Mouse (Mus musculus) heart, postnatal 10 days (tissue): ENCODE results near the gene Creb3. TPM values are rescaled to one million over a fixed set of nuclear protein-coding genes. Genes with fewer than 3 reads are reported as not detected.
"Not testable (repeated sequence)": the region's sequence is repeated elsewhere in the genome, so short reads cannot be mapped to it uniquely, and the experiment has no call there.

ENCODE experiments used
- DNase-seq, 2 experiments: peaks; one replicate each; pipeline ENCODE4 v3.0.0; 2021
- intact Hi-C: fragments of 180-260 bp; cut with DNase I; formaldehyde crosslinking; loops from one replicate; pipeline ENCODE4 v1.15.1; 2025
- total RNA-seq, 2 experiments: library from RNA; stranded (reverse); gene quantifications; 2 replicates each; pipeline ENCODE4 v1.2.3; 2021

The Creb3 gene
- total RNA-seq: 10 to 100 TPM; 57.2 to 61.8 TPM

DNA sequence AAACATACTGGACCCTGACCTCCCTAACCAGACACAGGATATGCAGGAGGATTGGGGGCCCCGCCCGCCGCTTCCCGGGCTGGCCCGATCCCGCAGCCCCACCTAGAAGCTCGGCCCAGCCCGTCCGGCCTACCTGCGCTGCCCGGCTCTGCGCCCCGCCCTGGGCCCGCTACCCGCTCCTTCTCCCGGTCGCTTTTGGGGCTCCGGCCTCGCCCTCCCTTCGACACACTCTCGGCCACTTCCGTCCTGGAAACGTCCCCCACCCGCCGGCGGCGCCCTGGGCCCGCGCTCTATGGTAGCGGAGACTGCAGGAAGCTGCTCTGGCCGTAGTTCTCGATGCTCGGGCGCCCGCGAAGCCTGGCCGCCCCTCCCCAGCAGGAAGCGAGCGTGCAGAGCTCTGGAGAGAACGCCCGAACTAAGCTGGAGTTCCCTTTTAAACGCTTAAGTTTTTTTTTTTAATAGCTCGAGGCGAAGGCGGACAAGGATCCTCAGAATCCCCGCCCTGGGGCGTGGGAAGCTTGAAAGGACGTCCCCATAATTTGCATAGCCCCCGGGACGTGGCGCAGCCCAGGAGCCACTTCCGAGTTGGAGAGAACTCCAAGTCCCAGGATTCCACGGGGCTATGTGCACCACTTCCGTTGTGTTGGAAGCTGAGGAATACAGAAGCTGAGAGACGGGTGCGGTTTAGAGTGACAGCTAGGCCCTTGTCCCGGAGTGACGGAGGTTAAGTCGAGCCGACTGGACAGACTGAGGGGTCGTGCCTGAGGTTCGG, at the start of gene Creb3, which contains the start of gene Tln1:
Gene Creb3, plus strand, starts transcription at position 336 of the 772 bp plus-strand sequence.
Gene Tln1, minus strand, starts transcription at position 695 of the 772 bp plus-strand sequence.
- intact Hi-C loops: loop anchor here (2.0 to 10.0 kb wide), 4 partner anchors 17 to 527 kb away; partner anchors contain the start of genes Gba2, Rgp1 and Stoml2
- DNase-seq: peak; percentile 97

DNA sequence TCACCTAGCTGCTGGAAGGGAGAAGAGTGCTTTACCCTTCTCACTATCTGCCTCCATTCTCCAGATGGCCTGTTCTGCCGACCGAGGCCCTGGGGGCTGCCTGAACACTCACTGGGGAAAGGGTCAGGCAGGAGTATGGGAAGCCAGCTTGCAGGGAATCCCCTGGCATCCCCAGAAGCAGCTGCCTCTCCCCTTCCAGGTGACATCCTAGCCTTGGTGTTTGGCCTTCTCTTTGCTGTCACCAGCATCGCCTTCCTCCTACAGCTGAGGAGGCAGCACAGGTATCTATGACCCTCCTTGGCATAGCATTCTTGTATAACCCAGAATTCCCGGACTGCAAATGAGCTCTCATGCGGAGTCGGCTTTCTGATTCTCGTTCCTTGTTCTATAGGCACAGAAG, 49.5 kb upstream of the Creb3 start:
- no peak for DNase-seq
- intact Hi-C loops: no loop called here

DNA sequence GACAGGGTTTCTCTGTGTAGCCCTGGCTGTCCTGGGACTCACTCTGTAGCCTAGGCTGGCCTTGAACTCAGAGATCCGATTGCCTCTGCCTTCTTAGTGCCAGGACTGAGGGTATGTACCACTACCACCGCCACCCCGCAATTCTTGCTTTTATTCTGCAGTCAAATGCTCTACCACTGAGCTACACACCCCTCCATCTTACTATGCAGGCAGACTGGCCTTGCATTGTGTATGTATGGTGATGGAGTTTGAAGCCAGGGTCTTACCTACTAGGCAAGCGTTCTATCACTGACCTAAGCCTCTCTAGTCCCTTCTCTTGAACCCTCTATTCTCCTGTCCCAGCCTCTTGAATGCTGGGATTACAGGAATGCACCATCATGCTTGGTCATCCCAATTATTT, 48.8 kb upstream of the Creb3 start:
- DNase-seq: no peak
- intact Hi-C loops: no loop called here

DNA sequence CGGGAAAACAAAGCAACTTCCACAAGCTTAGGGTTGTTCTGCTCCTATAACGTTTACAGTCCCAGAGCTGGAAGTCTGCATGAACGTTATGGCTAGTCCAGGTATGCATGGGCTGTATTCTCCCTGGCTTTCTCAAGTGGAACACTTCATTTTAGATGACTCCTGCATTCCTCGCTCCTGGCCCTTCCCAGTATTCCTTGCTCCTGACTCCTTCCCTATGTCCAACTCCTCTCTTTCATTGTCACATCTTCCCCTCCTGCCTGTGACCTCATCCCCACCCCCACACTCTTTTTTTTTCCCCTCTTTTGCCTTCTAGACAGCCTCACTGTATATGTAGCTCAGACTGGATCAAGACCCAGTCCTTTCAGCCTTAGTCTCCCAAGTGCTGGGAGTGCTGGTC, 48.3 kb upstream of the Creb3 start:
- DNase-seq: no peak
- intact Hi-C loops: no loop called here

DNA sequence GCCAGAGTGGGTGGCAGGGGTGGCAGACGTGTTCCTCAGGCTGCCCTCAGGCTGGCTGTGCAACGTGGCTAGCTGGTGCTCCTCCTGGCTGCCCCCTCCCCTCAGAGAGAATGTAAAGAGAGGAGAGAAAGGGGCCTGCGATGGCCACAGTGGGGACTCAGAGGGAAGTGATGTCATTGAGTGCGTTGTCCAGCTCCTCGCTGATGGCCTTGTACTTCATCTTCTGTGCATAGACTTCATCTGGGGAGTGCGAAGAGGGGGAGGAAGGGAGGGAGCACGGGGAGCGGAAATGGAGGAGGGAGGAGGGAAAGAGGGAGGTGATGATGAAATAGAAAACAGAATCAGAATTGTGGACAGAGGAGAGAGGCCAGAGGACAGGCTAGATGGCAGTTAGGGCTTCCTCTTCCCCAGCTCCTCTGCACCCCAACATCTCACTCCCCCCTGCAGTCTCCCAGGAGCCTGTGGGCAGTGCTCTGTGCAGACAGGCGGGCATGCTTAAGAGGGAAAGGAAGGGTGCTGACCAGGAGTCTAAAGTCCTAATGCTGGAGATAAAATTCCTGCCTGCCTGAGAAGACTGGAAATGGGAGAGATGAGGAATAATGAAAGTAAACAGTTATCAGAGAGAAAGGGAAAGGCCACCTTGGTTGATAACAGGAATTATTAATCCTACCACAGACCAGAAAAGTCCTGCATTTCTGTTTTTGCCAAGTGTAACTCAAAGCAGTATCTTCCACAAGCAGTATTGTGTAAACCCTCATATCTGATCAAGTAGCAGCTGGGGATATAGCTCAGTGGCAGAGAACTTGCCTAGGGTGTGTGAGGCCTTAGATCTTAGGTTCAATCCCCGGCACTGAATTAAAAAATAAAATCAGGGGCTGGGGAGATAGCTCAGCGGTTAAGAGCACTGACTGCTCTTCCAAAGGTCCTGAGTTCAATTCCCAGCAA, 46.1 kb upstream of the Creb3 start:
- no peak for DNase-seq

DNA sequence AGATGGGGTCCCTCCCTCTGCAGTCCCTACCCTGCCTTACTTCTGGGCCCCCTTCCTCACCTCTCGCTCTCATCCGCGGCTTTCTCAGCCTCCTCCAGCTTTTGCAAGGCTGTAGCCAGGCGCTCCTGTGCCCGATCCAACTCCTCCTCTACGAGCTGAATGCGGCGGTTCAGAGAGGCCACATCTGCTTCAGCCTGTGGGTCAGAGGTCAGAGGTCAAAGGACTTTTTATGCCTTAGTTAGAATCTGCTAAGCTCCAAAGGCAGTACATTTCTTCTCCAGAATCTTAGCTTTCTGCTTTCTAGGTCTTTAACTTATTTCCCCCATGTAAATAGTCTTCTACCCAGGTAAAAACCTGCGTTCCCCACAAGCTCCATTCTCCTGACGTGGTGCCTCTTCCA, 42.6 kb upstream of the Creb3 start:
- intact Hi-C loops: no loop called here

More for the DNA sequence above, 46.1 kb upstream of the Creb3 start:
- intact Hi-C loops: no loop called here

DNA sequence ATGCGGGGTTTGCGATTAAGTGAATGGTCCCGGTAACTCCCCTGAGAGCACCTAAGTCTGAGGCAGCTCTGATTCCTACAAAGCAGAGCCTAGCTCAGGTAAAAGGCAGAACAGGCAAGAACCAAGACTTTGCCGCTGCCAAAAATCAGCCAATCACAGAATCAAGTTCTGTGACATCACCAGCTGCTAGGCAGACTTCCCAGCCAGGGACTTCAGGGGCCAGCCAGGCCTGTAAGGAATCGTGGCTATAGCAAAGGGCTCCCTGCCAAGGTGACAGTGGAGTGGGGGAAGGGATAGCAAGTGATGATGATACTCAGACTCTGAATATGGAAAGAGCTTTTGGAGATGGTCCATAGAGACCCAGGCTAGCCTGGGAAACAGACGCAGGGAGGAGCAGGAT, 42.2 kb upstream of the Creb3 start:
- intact Hi-C loops: no loop called here
- peak; percentile 94 to 97 for DNase-seq

More for the DNA sequence above, 42.6 kb upstream of the Creb3 start:
- DNase-seq: no peak

DNA sequence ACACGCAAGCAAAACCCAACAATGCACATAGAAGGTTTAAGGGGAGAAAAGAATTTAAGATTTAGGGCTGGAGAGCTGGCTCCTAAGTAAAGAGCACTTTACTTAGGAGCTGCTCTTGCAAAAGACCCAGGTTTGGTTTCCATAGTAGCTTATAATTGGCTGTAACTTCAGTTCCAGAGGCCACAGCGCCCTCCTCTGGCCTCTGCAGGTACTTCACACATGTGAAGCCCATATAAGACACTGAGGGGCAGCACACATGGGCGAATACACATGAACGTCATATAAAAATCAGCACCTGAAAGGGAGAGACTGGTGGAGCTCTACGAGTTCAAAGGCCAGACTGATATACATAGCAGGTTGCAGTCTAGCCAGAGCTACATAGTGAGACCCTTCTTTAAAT, 34.3 kb upstream of the Creb3 start:
- no peak for DNase-seq
- intact Hi-C loops: no loop called here

DNA sequence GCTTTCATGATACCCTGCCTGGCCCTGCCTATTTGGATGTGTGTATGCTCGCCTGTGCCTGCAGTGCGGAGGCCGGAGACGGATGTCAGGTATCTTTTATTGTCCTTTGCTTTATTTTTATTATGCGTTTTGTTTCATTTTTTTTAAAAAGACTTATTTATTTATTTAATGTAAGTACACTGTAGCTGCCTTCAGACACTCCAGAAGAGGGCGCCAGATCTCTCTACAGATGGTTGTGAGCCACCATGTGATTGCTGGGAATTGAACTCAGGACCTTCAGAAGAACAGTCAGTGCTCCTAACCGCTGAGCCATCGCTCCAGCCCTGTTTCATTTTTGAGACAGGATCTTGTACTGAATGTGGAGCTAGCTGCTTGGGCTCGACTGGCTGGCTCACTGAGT, 33.6 kb upstream of the Creb3 start:
- intact Hi-C loops: no loop called here
- DNase-seq: peak in 1 of 2 experiments; percentile 35

DNA sequence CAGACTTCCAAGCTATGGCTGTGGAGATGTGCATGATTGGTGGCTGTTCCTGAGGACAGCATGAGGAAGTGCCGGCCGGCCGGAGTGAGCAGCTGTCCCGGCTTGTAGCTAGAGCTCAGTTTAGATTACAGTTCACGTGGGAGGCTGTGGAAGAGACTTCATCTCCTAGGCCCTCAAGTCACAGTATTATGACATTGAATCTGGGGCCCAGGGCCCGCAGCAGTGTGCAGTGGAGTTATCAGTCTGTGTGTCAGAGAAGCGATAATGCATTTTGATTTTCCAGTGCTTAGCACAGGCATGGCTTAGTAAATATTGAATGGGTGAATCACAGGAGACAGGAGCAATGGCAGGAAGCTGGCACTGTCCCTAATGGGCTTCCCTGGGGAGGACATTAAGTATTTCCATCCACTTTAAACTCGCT, 32.0 kb upstream of the Creb3 start:
- intact Hi-C loops: no loop called here
- peak; percentile 38 to 42 for DNase-seq

DNA sequence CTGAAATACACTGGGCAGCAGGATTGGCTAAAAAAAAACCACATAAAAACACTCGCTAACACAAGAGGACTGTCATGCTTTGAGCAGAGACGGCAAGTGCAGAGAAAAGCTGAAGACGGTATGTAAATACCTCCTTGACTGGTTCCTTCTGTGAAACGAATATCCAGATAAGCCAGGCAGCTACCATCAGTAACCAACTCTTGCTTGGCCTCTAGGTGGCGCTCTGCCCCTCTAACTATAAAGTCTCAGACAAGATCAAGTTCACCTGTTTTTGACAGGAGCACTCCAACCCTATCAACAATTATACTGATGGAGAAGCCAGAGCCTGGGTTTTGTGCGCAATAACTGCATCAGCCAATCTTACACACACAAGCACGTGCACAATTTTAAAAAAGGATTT, 31.6 kb upstream of the Creb3 start:
- intact Hi-C loops: no loop called here
- peak; percentile 73 to 83 for DNase-seq

DNA sequence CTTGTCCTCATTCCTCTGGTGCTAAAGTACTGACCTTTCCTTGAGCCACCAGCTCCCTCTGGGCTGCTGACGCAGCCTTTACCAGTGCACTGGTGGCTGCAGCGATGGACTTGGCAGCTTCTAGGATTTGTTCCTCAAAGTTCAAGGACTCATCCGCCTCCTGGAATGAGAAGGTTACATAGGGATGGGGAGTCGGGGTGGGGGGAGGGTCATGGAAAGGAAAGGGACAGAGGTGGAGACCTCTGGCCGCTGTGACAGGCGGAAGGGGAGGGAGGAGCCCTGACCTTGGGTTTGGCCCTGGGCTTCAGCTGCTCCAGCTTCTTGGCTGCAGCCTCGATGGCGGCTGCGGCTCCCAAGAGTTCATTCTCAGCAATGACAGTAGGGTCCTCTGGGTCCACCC, 28.9 kb upstream of the Creb3 start:
- no peak for DNase-seq
- intact Hi-C loops: loop anchor here (2.0 kb wide), 1 partner anchor 28 kb away; no protein-coding TSS in a partner anchor

DNA sequence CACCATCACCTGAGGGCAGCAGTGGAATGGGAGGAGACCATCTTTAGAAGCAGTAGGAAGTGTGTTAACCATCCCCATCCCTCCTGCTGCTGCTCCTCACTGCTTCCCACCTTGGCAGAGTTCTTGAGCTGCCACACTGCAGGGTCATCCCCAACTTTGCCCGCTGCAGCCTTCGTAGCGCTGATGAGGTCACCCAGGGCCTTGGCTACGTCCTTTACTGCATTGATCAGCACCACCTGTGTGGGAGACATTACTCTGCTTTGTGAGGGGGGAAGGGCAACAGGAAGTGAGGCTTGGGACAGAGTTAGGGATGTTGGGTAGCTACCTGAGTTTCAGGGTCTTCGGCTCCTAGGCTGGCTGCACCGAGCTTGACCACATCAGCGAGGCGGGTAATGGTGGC, 26.5 kb upstream of the Creb3 start:
- intact Hi-C loops: loop anchor here (2.0 kb wide), 1 partner anchor 17 kb away; no protein-coding TSS in a partner anchor
- no peak for DNase-seq

DNA sequence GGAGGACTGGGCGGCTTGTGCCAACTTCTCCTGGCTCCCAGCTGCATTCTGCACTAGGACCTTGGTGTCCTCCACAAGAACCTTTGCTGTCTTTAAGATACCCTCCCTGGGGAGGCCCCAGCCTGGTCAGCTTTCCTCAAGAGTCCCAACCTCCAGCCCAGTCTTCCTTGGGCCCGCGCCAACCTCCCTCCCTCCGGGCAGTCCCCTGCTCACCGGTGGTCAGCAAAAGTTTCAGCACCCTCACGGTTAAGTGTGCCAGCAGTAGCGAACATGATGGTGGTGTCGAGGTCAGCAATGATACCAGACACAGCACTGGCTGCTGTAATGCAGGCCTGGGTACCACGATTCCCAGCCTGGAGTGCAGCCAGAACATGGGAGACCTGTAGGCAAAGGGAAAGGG, 26.1 kb upstream of the Creb3 start:
- DNase-seq: no peak
- intact Hi-C loops: loop anchor here (2.0 kb wide), 1 partner anchor 17 kb away; no protein-coding TSS in a partner anchor

DNA sequence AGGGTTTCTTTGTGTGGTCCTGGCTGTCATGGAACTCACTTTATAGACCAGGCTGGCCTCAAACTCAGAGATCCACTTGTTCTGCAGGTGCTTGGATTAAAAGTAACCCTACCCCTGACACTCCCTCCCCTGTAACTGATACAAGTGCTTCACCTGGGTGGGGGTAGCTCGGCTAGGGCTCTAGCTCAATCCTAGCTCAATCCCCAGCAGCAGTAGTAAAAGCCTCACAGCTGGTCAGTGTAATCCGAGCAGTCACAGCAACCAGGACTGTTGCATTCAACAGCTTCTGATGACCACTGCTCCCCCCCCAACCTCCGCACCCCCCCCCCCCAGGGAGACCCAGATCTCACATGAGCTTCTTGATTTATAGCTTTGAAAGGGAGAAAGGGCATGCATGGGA, 20.1 kb upstream of the Creb3 start:
- DNase-seq: no peak
- intact Hi-C loops: no loop called here

DNA sequence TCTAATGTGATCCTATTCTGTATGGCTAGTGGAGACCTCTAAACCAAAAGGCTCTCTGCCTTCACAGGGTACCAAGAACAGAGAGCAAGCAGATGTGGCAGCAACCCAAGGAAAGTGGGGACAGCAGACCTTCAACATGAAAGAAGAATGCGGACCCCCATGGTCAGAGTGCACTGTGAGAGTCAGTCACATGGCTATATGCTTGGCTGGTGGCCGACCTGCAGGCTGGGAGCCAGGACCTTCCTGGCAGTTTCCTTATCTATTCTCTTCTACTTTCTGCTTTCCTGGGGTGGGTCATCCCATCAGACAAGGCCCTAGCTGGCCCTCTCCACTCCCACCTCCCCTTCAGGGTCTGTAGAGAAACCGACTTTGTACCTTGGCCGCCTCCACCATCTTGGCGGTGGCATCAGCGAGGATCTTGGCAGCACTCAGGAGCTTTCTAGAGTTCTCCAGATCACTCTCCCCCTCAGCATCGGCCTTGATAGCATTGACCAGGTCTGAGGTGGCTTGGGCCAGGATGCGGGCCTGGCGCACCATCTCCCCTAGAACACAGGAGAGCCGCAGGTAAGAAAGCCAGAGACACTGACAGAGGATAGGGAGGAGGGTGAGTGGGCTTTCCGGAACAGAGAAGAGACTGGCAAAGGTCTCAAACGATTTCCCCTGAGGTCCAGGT, 15.6 kb upstream of the Creb3 start:
- intact Hi-C loops: no loop called here
- DNase-seq: peak; percentile 34 to 39

DNA sequence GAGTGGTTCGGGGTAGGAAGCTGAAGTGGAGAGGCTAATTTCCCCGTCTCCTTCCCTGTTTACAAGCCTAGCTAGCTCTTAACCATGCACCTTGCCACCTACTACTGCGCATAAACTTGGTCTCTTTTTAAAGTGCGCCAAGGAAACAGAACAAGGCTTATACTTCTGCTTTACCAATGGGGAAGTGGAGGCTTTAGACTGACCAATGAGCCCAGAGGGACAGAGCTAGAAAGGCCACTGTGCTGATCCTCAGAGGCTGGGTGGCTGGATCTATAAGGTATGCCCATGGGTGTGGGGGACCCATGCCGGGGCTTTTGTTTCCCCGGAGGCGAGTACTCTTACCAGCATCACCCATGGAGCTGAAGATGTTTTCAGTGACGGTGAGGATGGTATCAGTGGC, 15.0 kb upstream of the Creb3 start:
- intact Hi-C loops: no loop called here

DNA sequence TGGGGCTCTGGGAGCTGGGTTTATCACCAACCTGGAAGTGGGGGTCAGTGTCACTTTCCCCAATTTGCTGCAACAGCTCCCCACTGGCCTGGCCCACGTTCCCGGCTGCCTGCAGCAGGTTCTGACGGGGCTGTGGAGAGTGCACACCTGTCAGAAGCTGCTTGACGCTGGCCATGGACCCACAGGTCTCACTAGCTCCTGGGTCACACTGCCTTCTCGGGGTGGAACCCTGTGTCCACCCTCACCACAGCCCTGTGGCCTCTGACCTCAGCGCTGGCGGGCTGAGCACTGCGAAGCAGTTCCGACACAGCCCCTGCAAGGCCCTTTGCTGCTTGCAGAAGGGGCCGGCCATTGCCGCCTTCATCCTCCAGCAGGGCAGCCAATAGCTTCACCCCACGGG, 13.1 kb upstream of the Creb3 start:
- intact Hi-C loops: no loop called here
- DNase-seq: no peak

More for the DNA sequence above, 15.0 kb upstream of the Creb3 start:
- no peak for DNase-seq

DNA sequence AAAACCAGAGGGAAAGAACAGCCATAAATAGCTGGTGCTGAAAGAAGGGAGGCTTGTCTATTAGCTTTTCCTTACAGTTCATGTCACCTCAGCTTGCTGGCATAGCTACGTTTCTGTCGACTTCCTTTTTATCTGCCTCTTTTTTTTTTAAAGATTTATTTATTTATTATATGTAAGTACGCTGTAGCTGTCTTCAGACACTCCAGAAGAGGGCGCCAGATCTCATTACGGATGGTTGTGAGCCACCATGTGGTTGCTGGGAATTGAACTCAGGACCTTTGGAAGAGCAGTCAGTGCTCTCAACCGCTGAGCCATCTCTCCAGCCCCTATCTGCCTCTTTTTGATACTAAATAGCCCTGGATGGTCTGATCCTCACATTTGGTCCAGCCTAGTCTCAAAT, 10.3 kb upstream of the Creb3 start:
- intact Hi-C loops: loop anchor here (2.0 kb wide), 1 partner anchor 15 kb away; no protein-coding TSS in a partner anchor
- not testable (repeated sequence) for DNase-seq

DNA sequence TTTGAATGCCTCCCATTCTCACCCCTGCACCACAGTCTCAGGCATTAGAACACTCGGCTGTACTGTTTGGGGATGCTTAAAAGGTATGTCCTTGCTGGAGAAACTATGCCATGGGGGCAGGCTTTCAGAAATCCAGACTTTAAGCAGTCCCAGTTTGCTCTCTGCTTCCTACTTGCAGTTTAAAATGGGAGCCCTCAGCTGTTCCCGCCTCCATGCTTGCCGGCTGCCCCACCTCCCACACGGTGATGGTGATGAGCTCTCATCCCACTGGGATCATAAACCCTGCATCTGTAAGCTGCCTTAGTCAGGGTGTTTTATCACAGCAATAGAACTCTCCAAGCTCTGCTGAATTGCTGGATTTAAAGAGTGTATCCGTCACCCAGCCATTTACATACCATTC, 9.7 kb upstream of the Creb3 start:
- no peak for DNase-seq
- intact Hi-C loops: loop anchor here (2.0 kb wide), 1 partner anchor 16 kb away; no protein-coding TSS in a partner anchor
